Mouse (Mus musculus) embryo, embryonic 11 days (tissue): ENCODE data around the gene Tacc2.

Experiments used
- DNase-seq: peaks from one replicate; pipeline ENCODE4 v3.0.0-alpha.2; 2015

The Tacc2 gene

GRCm38 (mm10) chr7:130785923-130786575, 208.8 kb downstream of the Tacc2 start:
- no peak for DNase-seq

- DNase-seq = no peak
Measured at GRCm38 (mm10) chr7:130786708-130787107, 209.5 kb downstream of the Tacc2 start.

- no peak for DNase-seq
Measured at GRCm38 (mm10) chr7:130787537-130787936, 210.3 kb downstream of the Tacc2 start.

DNA sequence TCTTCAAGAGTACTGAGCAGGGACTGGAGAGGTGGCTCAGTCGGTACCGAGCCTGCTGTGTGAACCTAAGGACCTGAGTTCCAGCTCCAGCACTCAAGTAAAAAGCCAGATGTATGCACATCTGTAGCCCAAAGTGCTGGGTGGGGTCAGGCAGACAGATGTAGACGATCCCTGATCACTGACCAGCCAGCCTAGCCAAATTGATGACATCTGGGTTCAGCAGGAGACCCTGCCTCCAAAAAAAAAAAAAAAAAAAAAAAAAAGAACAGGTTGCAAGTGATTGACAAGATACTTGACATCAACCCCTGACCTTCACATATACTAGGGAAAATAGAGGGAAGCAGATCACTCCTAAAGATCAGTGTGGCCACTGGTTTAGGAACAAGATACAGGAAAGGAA, 211.7 kb downstream of the Tacc2 start:
- DNase-seq = no peak

GRCm38 (mm10) chr7:130789456-130789855, 212.2 kb downstream of the Tacc2 start:
- DNase-seq = no peak

GRCm38 (mm10) chr7:130793671-130794070, 216.4 kb downstream of the Tacc2 start:
- no peak for DNase-seq

- no peak for DNase-seq
Measured at GRCm38 (mm10) chr7:130796786-130797185, 219.5 kb downstream of the Tacc2 start.

GRCm38 (mm10) chr7:130797524-130797923, 220.3 kb downstream of the Tacc2 start:
- DNase-seq = no peak

DNA sequence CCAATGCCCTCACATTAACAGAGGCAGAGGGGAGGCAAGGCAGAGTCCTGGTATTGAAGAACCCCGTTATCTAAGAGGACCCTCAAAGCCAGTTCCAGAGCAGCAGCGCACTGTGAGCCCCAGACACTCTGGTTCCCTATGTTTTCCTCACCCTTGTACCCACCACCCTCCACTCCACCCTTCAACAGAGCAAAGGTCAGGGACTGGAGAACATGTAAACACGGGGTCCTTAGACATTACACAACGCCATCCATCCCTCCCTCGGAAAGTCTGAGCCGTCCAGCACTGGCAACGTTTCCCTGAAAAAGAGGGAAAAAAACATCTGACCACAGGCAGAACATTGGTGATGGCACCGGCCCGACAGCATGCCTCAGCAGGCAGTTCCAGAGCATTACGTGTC, 222.2 kb downstream of the Tacc2 start:
- no peak for DNase-seq

DNA sequence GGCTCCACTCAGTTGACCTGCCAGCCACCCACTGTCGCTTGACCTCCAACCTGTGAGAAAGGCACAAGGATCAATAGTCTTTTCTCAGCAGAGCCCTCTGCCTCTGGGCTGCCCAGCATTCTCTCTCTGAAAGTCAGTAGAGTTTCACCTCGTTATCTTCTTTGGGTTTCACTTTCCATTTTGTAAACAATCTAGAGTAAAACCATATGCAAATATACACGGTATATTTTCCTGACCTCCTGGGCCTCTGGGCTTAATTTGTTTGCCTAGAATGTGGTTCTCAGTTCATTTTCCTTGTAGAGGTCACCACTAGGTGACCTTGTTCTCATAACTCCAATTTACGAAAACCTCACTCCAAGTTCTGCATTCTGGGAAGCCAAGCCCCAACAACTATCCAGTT, 223.4 kb downstream of the Tacc2 start:
- DNase-seq = no peak

DNA sequence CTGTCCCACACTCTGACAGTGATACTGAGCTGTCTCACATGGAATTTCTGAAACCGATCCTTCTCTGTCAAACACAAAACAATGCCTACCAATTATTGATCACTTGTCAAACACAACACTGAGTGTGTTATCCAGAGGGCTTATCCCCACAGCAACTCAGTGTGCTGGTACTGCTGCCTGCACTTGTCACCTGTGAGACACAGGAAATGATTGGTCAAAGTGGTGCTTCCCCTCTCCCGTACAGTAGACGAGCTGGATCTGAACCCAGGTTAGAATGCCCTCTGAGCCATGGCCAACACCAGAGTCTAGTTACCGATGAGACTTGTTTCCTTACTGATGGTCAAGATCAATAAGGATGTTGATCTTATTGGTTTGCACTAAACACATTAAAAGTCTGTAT, 224.6 kb downstream of the Tacc2 start:
- no peak for DNase-seq

GRCm38 (mm10) chr7:130803251-130803825, 226.1 kb downstream of the Tacc2 start:
- no peak for DNase-seq

- DNase-seq = no peak
Measured at GRCm38 (mm10) chr7:130804991-130805390, 227.8 kb downstream of the Tacc2 start.

- DNase-seq = no peak
Measured at GRCm38 (mm10) chr7:130807749-130808148, 230.5 kb downstream of the Tacc2 start.

GRCm38 (mm10) chr7:130808694-130809093, 231.5 kb downstream of the Tacc2 start:
- no peak for DNase-seq

- DNase-seq = no peak
Measured at GRCm38 (mm10) chr7:130810238-130810637, 233.0 kb downstream of the Tacc2 start.

DNA sequence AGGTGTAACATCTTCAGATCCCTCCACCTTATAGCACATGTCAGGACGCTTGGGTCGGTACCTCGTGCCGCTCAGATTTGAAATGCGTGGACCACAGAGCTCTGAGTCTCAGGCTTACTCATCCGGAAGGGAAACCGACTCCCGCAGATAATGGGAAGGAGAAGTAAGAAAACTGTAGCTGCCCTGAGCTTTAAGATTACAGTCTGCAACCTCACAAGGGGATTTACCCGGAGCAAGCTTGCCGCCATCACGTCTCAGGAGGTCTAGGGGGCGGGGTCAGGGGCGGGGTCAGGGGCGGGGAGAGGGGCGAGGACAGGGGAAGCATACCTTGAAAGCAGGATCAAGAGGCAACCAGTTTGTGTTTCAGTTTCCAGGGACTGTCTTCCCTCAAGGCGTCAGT, 235.2 kb downstream of the Tacc2 start:
- DNase-seq = peak; percentile 19
